Mouse (Mus musculus) heart, embryonic 11.5 days (tissue): ENCODE measurements around the gene Acox2. TPM values are rescaled to one million over a fixed set of nuclear protein-coding genes. Genes with fewer than 3 reads are reported as not detected.
"Not testable (repeated sequence)": the region's sequence is repeated elsewhere in the genome, so short reads cannot be mapped to it uniquely, and the experiment has no call there.

ENCODE experiments used
- ATAC-seq: fragments of 200-750 bp; cut with Nextera tagmentation; replicated peaks from 2 replicates; pipeline ENCODE4 v1.8.0; 2017; ENCODE audit warnings: moderate library complexity; ENCODE audit not compliant: insufficient number of reproducible peaks, low FRiP score, low TSS enrichment
- H3K27ac ChIP-seq: fragments of 300-500 bp; sonication (generic); 2 replicates; pipeline ENCODE4 v1.5.1; 2014; ENCODE audit warnings: mild to moderate bottlenecking, low read depth, low read length
- H3K27me3 ChIP-seq: fragments of 300-500 bp; sonication (generic); 2 replicates; pipeline ENCODE4 v1.6.1; 2014; ENCODE audit warnings: mild to moderate bottlenecking, low read length, mixed read lengths; ENCODE audit not compliant: control insufficient read depth, insufficient read depth
- H3K36me3 ChIP-seq: fragments of 300-500 bp; sonication (generic); 2 replicates; pipeline ENCODE4 v1.6.1; 2014; ENCODE audit warnings: mild to moderate bottlenecking, low read length, moderate library complexity, mixed read lengths; ENCODE audit not compliant: control insufficient read depth, insufficient read depth
- H3K4me1 ChIP-seq: fragments of 300-500 bp; sonication (generic); 2 replicates; pipeline ENCODE4 v1.6.1; 2014; ENCODE audit warnings: low read length; ENCODE audit not compliant: control insufficient read depth, insufficient read depth
- H3K4me2 ChIP-seq: fragments of 300-500 bp; sonication (generic); 2 replicates; pipeline ENCODE4 v1.6.1; 2014; ENCODE audit warnings: mild to moderate bottlenecking, moderate library complexity
- H3K4me3 ChIP-seq: fragments of 300-500 bp; sonication (generic); 2 replicates; pipeline ENCODE4 v1.5.1; 2014; ENCODE audit warnings: low read depth, low read length
- H3K9ac ChIP-seq: fragments of 300-500 bp; sonication (generic); 2 replicates; pipeline ENCODE4 v1.6.1; 2014; ENCODE audit warnings: mild to moderate bottlenecking, low read depth, low read length, moderate library complexity
- H3K9me3 ChIP-seq: fragments of 300-500 bp; sonication (generic); replicated peaks from 2 replicates; pipeline ENCODE4 v1.6.1; 2016; ENCODE audit warnings: low read length; ENCODE audit not compliant: control insufficient read depth
- WGBS: fragments of 180-500 bp; shearing (Covaris S2); extraction: QIAGEN DNeasy Blood & Tissue Kit; methylation state at CpG from one replicate; pipeline ENCODE4 v1.1.7; 2014; ENCODE audit not compliant: insufficient replicate concordance; 5-methylcytosine and 5-hydroxymethylcytosine counted together
- polyA plus RNA-seq: library from polyadenylated mRNA; unstranded; fragments of >200 nt; fragmentation: Nextera tagmentation; extraction: Ambion mirVana; gene quantifications from 2 replicates; pipeline ENCODE4 v1.2.1, GENCODE M21; 2014

Acox2 gene
- polyA plus RNA-seq, 1 experiment from 2014 or later, result 0.42 TPM

- H3K9ac ChIP-seq, H3K4me2 ChIP-seq, H3K36me3 ChIP-seq, H3K9me3 ChIP-seq, H3K4me1 ChIP-seq, H3K4me3 ChIP-seq, H3K27ac ChIP-seq, H3K27me3 ChIP-seq: not testable (repeated sequence)
- ATAC-seq, result peak; percentile 87
- WGBS, result 79% methylated on average over 5 of the region's 5 CpGs
Observed at GRCm38 (mm10) chr14:8286595-8286994, 27.4 kb upstream of the Acox2 start.

GRCm38 (mm10) chr14:8283784-8284183 is 24.6 kb upstream of the Acox2 start:
- H3K27me3 ChIP-seq, result no peaks in the 10 kb centered on the region
- no peak overlapping the region for H3K4me3 ChIP-seq
- no peak for ATAC-seq

GRCm38 (mm10) chr14:8271281-8271680 is 12.1 kb upstream of the Acox2 start:
- WGBS, result 79% methylated on average over 8 of the region's 8 CpGs
- H3K4me2 ChIP-seq, H3K36me3 ChIP-seq, H3K9me3 ChIP-seq, ATAC-seq, H3K9ac ChIP-seq, H3K27me3 ChIP-seq, H3K27ac ChIP-seq, H3K4me3 ChIP-seq, H3K4me1 ChIP-seq: not testable (repeated sequence)

More at GRCm38 (mm10) chr14:8283784-8284183, 24.6 kb upstream of the Acox2 start:
- peaks cover 5% of the 10 kb centered on the region; the same call in 1 of the 2 replicates for H3K4me1 ChIP-seq
- no peak overlapping the region for H3K9ac ChIP-seq
- no peaks in the 10 kb centered on the region for H3K9me3 ChIP-seq
- H3K4me2 ChIP-seq, result no peak overlapping the region
- no peak overlapping the region for H3K27ac ChIP-seq
- H3K36me3 ChIP-seq, result no peaks in the 10 kb centered on the region

GRCm38 (mm10) chr14:8264378-8264777 is 5.2 kb upstream of the Acox2 start:
- ATAC-seq, result no peak
- H3K27me3 ChIP-seq, result no peaks in the 10 kb centered on the region
- H3K4me3 ChIP-seq, result no peak overlapping the region
- no peaks in the 10 kb centered on the region for H3K4me1 ChIP-seq
- no peaks in the 10 kb centered on the region for H3K9me3 ChIP-seq
- H3K4me2 ChIP-seq, result no peak overlapping the region
- no peak overlapping the region for H3K9ac ChIP-seq
- H3K36me3 ChIP-seq, result no peaks in the 10 kb centered on the region
- H3K27ac ChIP-seq, result no peak overlapping the region
- WGBS, result 85% methylated on average over 1 of the region's 1 CpGs

GRCm38 (mm10) chr14:8262242-8262641 is 3.1 kb upstream of the Acox2 start:
- H3K36me3 ChIP-seq, result no peaks in the 10 kb centered on the region
- no peak overlapping the region for H3K9ac ChIP-seq
- no peak for ATAC-seq

GRCm38 (mm10) chr14:8260214-8260613 is 1.1 kb upstream of the Acox2 start:
- no peak overlapping the region for H3K9ac ChIP-seq
- H3K9me3 ChIP-seq, result no peaks in the 10 kb centered on the region
- ATAC-seq, result no peak
- H3K27me3 ChIP-seq, result no peaks in the 10 kb centered on the region
- WGBS, result 76% methylated on average over 5 of the region's 5 CpGs
- H3K4me1 ChIP-seq, result no peaks in the 10 kb centered on the region
- no peak overlapping the region for H3K4me3 ChIP-seq
- no peak overlapping the region for H3K4me2 ChIP-seq
- H3K36me3 ChIP-seq, result no peaks in the 10 kb centered on the region
- H3K27ac ChIP-seq, result no peak overlapping the region

More at GRCm38 (mm10) chr14:8262242-8262641, 3.1 kb upstream of the Acox2 start:
- H3K4me2 ChIP-seq, result no peak overlapping the region
- no peak overlapping the region for H3K27ac ChIP-seq
- 39% methylated on average over 1 of the region's 1 CpGs for WGBS
- no peak overlapping the region for H3K4me3 ChIP-seq
- H3K9me3 ChIP-seq, result no peaks in the 10 kb centered on the region
- no peaks in the 10 kb centered on the region for H3K27me3 ChIP-seq
- no peaks in the 10 kb centered on the region for H3K4me1 ChIP-seq

GRCm38 (mm10) chr14:8258752-8259151 is 401 bp downstream of the Acox2 start:
- Histone ChIP-seq H3K4me1 (peaks cover 2% of the 10 kb centered on the region; the same call in 1 of the 2 replicates), H3K4me2 (no peak overlapping the region), H3K9ac (no peak overlapping the region), H3K36me3 (no peaks in the 10 kb centered on the region), H3K27ac (no peak overlapping the region), H3K9me3 (no peaks in the 10 kb centered on the region), H3K4me3 (no peak overlapping the region), H3K27me3 (no peaks in the 10 kb centered on the region)
- no peak for ATAC-seq
- 63% methylated on average over 3 of the region's 3 CpGs for WGBS

GRCm38 (mm10) chr14:8258335-8258627 is 872 bp downstream of the Acox2 start:
- Histone ChIP-seq H3K9me3 (no peaks in the 10 kb centered on the region), H3K27ac (no peak overlapping the region), H3K4me1 (peaks cover 2% of the 10 kb centered on the region; the same call in 1 of the 2 replicates), H3K36me3 (no peaks in the 10 kb centered on the region), H3K4me3 (no peak overlapping the region), H3K27me3 (no peaks in the 10 kb centered on the region), H3K4me2 (no peak overlapping the region), H3K9ac (peak overlapping the region; percentile 28; the same call in 1 of the 2 replicates)
- WGBS, result 42% methylated on average over 3 of the region's 3 CpGs
- ATAC-seq, result no peak

- Histone ChIP-seq H3K4me1 (peaks cover 2% of the 10 kb centered on the region; the same call in 1 of the 2 replicates), H3K36me3 (no peaks in the 10 kb centered on the region), H3K27ac (no peak overlapping the region), H3K4me3 (no peak overlapping the region), H3K9ac (peak overlapping the region; percentile 28; the same call in 1 of the 2 replicates), H3K9me3 (no peaks in the 10 kb centered on the region), H3K4me2 (no peak overlapping the region), H3K27me3 (no peaks in the 10 kb centered on the region)
- WGBS, result 47% methylated on average over 7 of the region's 7 CpGs
- ATAC-seq, result no peak
Observed at GRCm38 (mm10) chr14:8257521-8258334, 1.4 kb downstream of the Acox2 start.
